Mouse (Mus musculus) liver, adult 2 months (tissue): ENCODE data around the gene Garnl3.

Source experiments
- CTCF ChIP-seq: fragments of 200-500 bp; IDR thresholded peaks from 2 replicates; pipeline ENCODE4 v1.5.1; 2011; ENCODE audit warnings: low read depth, low read length, control low read depth
- POLR2A ChIP-seq: fragments of 200-500 bp; IDR thresholded peaks from 2 replicates; pipeline ENCODE4 v1.6.1; 2011; ENCODE audit warnings: low read length, control low read depth; ENCODE audit not compliant: insufficient read depth; ENCODE audit errors: extremely low read depth

GRCm38 (mm10) chr2:33160326-33160973 lies 29.0 kb upstream of the Garnl3 start:
- TF ChIP-seq CTCF (no peak), POLR2A (no peak)
